Mouse (Mus musculus) cerebellum, adult 2 months (tissue): ENCODE results near the gene Dbp.

ENCODE experiments used
- CTCF ChIP-seq: fragments of 200-500 bp; IDR thresholded peaks from 2 replicates; pipeline ENCODE4 v1.5.1; 2011; ENCODE audit warnings: low read depth, mild to moderate bottlenecking, control low read depth, low read length, moderate library complexity, borderline replicate concordance; ENCODE audit not compliant: insufficient read depth
- POLR2A ChIP-seq: fragments of 200-500 bp; IDR thresholded peaks from 2 replicates; pipeline ENCODE4 v1.6.1; 2011; ENCODE audit warnings: low read length, control low read depth, borderline replicate concordance; ENCODE audit not compliant: insufficient read depth

DNA sequence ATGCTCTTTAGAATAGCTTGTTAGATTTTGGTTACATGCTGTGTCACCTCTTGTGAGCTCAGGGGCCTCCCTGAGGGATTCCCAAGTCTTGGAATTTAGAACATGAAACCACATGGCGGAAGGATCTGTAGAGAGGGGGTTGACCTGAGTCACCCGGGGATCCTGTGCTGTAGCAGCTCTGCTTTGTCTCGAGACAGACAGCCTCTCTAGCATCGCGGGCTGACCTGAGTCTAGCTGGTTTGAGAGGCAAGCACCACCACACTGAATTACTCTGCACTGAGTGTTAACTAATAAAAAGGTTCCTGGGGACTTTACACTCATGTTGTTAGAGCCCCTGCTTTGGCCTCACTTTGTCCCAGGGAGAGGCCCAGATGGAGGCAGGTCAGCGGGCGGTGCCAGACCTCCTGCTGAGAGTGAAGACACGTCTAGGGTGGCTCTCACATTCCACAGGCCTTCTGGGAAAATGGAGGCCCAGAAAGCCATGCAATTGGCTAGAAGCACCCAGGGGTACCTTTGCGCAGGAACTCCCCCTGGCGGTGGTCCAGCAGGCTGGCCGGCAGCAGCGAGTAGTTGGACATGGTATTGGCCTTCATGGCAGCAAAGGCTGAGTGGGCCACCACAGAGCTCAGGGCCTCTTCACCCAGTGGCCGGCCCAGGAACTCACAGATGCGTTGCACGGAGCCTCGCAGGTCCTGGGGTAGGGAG is 26.0 kb downstream of the Dbp start:
- no peak for TF ChIP-seq POLR2A
- TF ChIP-seq CTCF = 0 out of 2 replicates have a peak, but pooled peaks have one; percentile 6
